Mouse (Mus musculus) spleen, adult 2 months (tissue): ENCODE data around the gene Gm20388. TPM values are rescaled to one million over a fixed set of nuclear protein-coding genes. Genes with fewer than 3 reads are reported as not detected.
"Not testable (repeated sequence)": the region's sequence is repeated elsewhere in the genome, so short reads cannot be mapped to it uniquely, and the experiment has no call there.

Experiments
- DNase-seq, 2 experiments: peaks; one replicate each; pipeline versions ENCODE4 v3.0.0 to v3.0.0-alpha.2; 2012 to 2021; ENCODE audit warnings: low spot score in 2 of 2, low read depth in 1 of 2
- H3K27ac ChIP-seq: fragments of 200-500 bp; 2 replicates; pipeline ENCODE4 v1.5.1; 2012; ENCODE audit warnings: low read length, inconsistent platforms; ENCODE audit not compliant: insufficient read depth
- H3K27me3 ChIP-seq: fragments of 200-500 bp; 2 replicates; pipeline ENCODE4 v1.6.1; 2012; ENCODE audit warnings: mild to moderate bottlenecking, moderate library complexity, low read length, inconsistent platforms; ENCODE audit not compliant: control insufficient read depth, insufficient read depth
- H3K36me3 ChIP-seq: fragments of 200-500 bp; 2 replicates; pipeline ENCODE4 v1.6.1; 2012; ENCODE audit warnings: mild to moderate bottlenecking, low read length, inconsistent platforms; ENCODE audit not compliant: control insufficient read depth, insufficient read depth
- H3K4me1 ChIP-seq: fragments of 200-500 bp; 2 replicates; pipeline ENCODE4 v1.6.1; 2011; ENCODE audit warnings: inconsistent platforms; ENCODE audit not compliant: control insufficient read depth, insufficient read depth, insufficient read length
- H3K4me3 ChIP-seq: fragments of 200-500 bp; 2 replicates; pipeline ENCODE4 v1.5.1; 2011; ENCODE audit warnings: mild to moderate bottlenecking, inconsistent platforms; ENCODE audit not compliant: insufficient read depth, insufficient read length; ENCODE audit errors: extremely low read depth
- CTCF ChIP-seq: fragments of 200-500 bp; IDR thresholded peaks from 2 replicates; pipeline ENCODE4 v1.5.1; 2011; ENCODE audit warnings: mild to moderate bottlenecking, inconsistent platforms; ENCODE audit not compliant: insufficient read depth, insufficient read length, insufficient replicate concordance; ENCODE audit errors: extremely low read depth
- POLR2A ChIP-seq: fragments of 200-500 bp; IDR thresholded peaks from 2 replicates; pipeline ENCODE4 v1.6.1; 2011; ENCODE audit warnings: low read depth, low read length, inconsistent platforms
- WGBS: fragments of 180-500 bp; shearing (Covaris S2); methylation state at CpG from one replicate; pipeline ENCODE4 v1.1.7; 2018; 5-methylcytosine and 5-hydroxymethylcytosine counted together
- polyA plus RNA-seq: library from polyadenylated mRNA; depleted of rRNA; stranded (reverse); fragments of >200 nt; gene quantifications from 2 replicates; pipeline ENCODE4 v1.2.3, GENCODE M21; 2012

Gene Gm20388
- polyA plus RNA-seq, 1 experiment: 26.1 TPM

- Histone ChIP-seq H3K27ac (no peak overlapping the region), H3K4me3 (no peak overlapping the region), H3K36me3 (peaks cover 25% of the 10 kb centered on the region), H3K27me3 (no peaks in the 10 kb centered on the region), H3K4me1 (peaks cover 15% of the 10 kb centered on the region; the same call in 1 of the 2 replicates)
- DNase-seq: no peak
- TF ChIP-seq POLR2A (no peak), CTCF (no peak)
- 80% methylated on average over 9 of the region's 9 CpGs for WGBS
These were observed 2658.7 kb downstream of the Gm20388 start for GRCm38 (mm10) chr8:122569329-122569728.

- Histone ChIP-seq H3K27me3 (no peaks in the 10 kb centered on the region), H3K4me1 (peaks cover 15% of the 10 kb centered on the region; the same call in 1 of the 2 replicates), H3K27ac (no peak overlapping the region), H3K4me3 (no peak overlapping the region), H3K36me3 (peaks cover 25% of the 10 kb centered on the region)
- no peak for DNase-seq
- 97% methylated on average over 16 of the region's 16 CpGs for WGBS
- no peak for TF ChIP-seq CTCF
- TF ChIP-seq POLR2A: no peak
These were observed 2659.4 kb downstream of the Gm20388 start for GRCm38 (mm10) chr8:122569996-122570395.

- H3K36me3 ChIP-seq: peaks cover 25% of the 10 kb centered on the region
- H3K27ac ChIP-seq: no peak overlapping the region
- H3K4me3 ChIP-seq: no peak overlapping the region
- no peaks in the 10 kb centered on the region for H3K27me3 ChIP-seq
- 95% methylated on average over 11 of the region's 11 CpGs for WGBS
- TF ChIP-seq CTCF (no peak), POLR2A (no peak)
- DNase-seq: no peak
- H3K4me1 ChIP-seq: peaks cover 25% of the 10 kb centered on the region; the same call in 1 of the 2 replicates
These were observed 2660.5 kb downstream of the Gm20388 start for GRCm38 (mm10) chr8:122571153-122571552.

GRCm38 (mm10) chr8:122571750-122572267 is 2661.2 kb downstream of the Gm20388 start:
- peaks cover 25% of the 10 kb centered on the region for H3K36me3 ChIP-seq
- H3K4me1 ChIP-seq: peaks cover 21% of the 10 kb centered on the region; the same call in 1 of the 2 replicates
- DNase-seq: no peak
- no peak overlapping the region for H3K27ac ChIP-seq
- no peaks in the 10 kb centered on the region for H3K27me3 ChIP-seq
- no peak overlapping the region for H3K4me3 ChIP-seq
- TF ChIP-seq CTCF (no peak), POLR2A (no peak)
- 94% methylated on average over 17 of the region's 17 CpGs for WGBS

- Histone ChIP-seq H3K27ac (no peak overlapping the region), H3K4me1 (peaks cover 17% of the 10 kb centered on the region; the same call in 1 of the 2 replicates), H3K36me3 (peaks cover 25% of the 10 kb centered on the region), H3K27me3 (no peaks in the 10 kb centered on the region), H3K4me3 (no peak overlapping the region)
- DNase-seq: no peak
- 86% methylated on average over 3 of the region's 3 CpGs for WGBS
- no peak for TF ChIP-seq CTCF
- TF ChIP-seq POLR2A: no peak
These were observed 2662.1 kb downstream of the Gm20388 start for GRCm38 (mm10) chr8:122572751-122573150.

- not testable (repeated sequence) for H3K27ac ChIP-seq, H3K27me3 ChIP-seq, DNase-seq, H3K4me3 ChIP-seq
- Histone ChIP-seq H3K4me1 (peaks cover 17% of the 10 kb centered on the region; the same call in 1 of the 2 replicates), H3K36me3 (peaks cover 25% of the 10 kb centered on the region)
- WGBS: 79% methylated on average over 4 of the region's 4 CpGs
These were observed 2662.5 kb downstream of the Gm20388 start for GRCm38 (mm10) chr8:122573176-122573575.

- TF ChIP-seq CTCF (no peak), POLR2A (no peak)
- H3K27me3 ChIP-seq: no peaks in the 10 kb centered on the region
- peaks cover 25% of the 10 kb centered on the region for H3K36me3 ChIP-seq
- no peak overlapping the region for H3K27ac ChIP-seq
- H3K4me1 ChIP-seq: peaks cover 17% of the 10 kb centered on the region; the same call in 1 of the 2 replicates
- no peak for DNase-seq
- 75% methylated on average over 9 of the region's 9 CpGs for WGBS
- no peak overlapping the region for H3K4me3 ChIP-seq
These were observed 2662.9 kb downstream of the Gm20388 start for GRCm38 (mm10) chr8:122573577-122573976.

GRCm38 (mm10) chr8:122574264-122574663 is 2663.6 kb downstream of the Gm20388 start:
- no peak for DNase-seq
- H3K36me3 ChIP-seq: peaks cover 26% of the 10 kb centered on the region
- H3K27me3 ChIP-seq: no peaks in the 10 kb centered on the region
- WGBS: 76% methylated on average over 3 of the region's 3 CpGs
- no peak overlapping the region for H3K27ac ChIP-seq
- TF ChIP-seq POLR2A (no peak), CTCF (no peak)
- peaks cover 11% of the 10 kb centered on the region; the same call in 1 of the 2 replicates for H3K4me1 ChIP-seq
- no peak overlapping the region for H3K4me3 ChIP-seq
